Mouse (Mus musculus): Measurements from ENCODE around the gene Dqx1. TPM values are rescaled to one million over a fixed set of nuclear protein-coding genes. Genes with fewer than 3 reads are reported as not detected.
A peak's percentile ranks its signal among the peaks of the same experiment; 100 is the strongest.

Gene Dqx1
- total RNA-seq (2021) = under 1 TPM; 0.27 to 0.45 TPM
- long read RNA-seq, experiment 1, partial matches to known transcripts = 1 of 1 reads
- long read RNA-seq, experiment 1, other reads (novel, unspliced or antisense) = 0 of 1 reads
- long read RNA-seq, experiment 2 = 0 reads

- DNase-seq (ENCODE audit: low spot score) = no peak
Observed at GRCm38 (mm10) chr6:83057790-83058189, at the start of gene Dqx1. Gene Dqx1, plus strand, starts transcription at chr6:83057844.

- DNase-seq (ENCODE audit: low spot score) = no peak
Observed at GRCm38 (mm10) chr6:83008659-83009058, 49.0 kb upstream of the Dqx1 start.

- DNase-seq (ENCODE audit: low spot score) = no peak
Observed at GRCm38 (mm10) chr6:83010010-83010409, 47.6 kb upstream of the Dqx1 start.

GRCm38 (mm10) chr6:83011255-83011654, 46.4 kb upstream of the Dqx1 start:
- DNase-seq (ENCODE audit: low spot score) = no peak

- DNase-seq (ENCODE audit: low spot score) = no peak
Observed at GRCm38 (mm10) chr6:83011756-83012155, 45.9 kb upstream of the Dqx1 start.

GRCm38 (mm10) chr6:83013444-83013843, 44.2 kb upstream of the Dqx1 start:
- no peak for DNase-seq (ENCODE audit: low spot score)

- no peak for DNase-seq (ENCODE audit: low spot score)
Observed at GRCm38 (mm10) chr6:83014482-83015466, 42.9 kb upstream of the Dqx1 start.

- DNase-seq (ENCODE audit: low spot score) = no peak
Observed at GRCm38 (mm10) chr6:83015749-83016148, 41.9 kb upstream of the Dqx1 start.

- DNase-seq (ENCODE audit: low spot score) = peak; percentile 72
Observed at GRCm38 (mm10) chr6:83017190-83017589, 40.5 kb upstream of the Dqx1 start.

GRCm38 (mm10) chr6:83019044-83019443, 38.6 kb upstream of the Dqx1 start:
- DNase-seq (ENCODE audit: low spot score) = no peak

GRCm38 (mm10) chr6:83020121-83020520, 37.5 kb upstream of the Dqx1 start:
- no peak for DNase-seq (ENCODE audit: low spot score)

GRCm38 (mm10) chr6:83020836-83021593, 36.6 kb upstream of the Dqx1 start:
- DNase-seq (ENCODE audit: low spot score) = no peak

- DNase-seq (ENCODE audit: low spot score) = no peak
Observed at GRCm38 (mm10) chr6:83023008-83023407, 34.6 kb upstream of the Dqx1 start.

- no peak for DNase-seq (ENCODE audit: low spot score)
Observed at GRCm38 (mm10) chr6:83023786-83024185, 33.9 kb upstream of the Dqx1 start.

- DNase-seq (ENCODE audit: low spot score) = no peak
Observed at GRCm38 (mm10) chr6:83024421-83024820, 33.2 kb upstream of the Dqx1 start.

GRCm38 (mm10) chr6:83025221-83025620, 32.4 kb upstream of the Dqx1 start:
- DNase-seq (ENCODE audit: low spot score) = no peak

- DNase-seq (ENCODE audit: low spot score) = no peak
Observed at GRCm38 (mm10) chr6:83027293-83027692, 30.4 kb upstream of the Dqx1 start.

- DNase-seq (ENCODE audit: low spot score) = no peak
Observed at GRCm38 (mm10) chr6:83027706-83028105, 29.9 kb upstream of the Dqx1 start.

- DNase-seq (ENCODE audit: low spot score) = no peak
Observed at GRCm38 (mm10) chr6:83029777-83030176, 27.9 kb upstream of the Dqx1 start.

- DNase-seq (ENCODE audit: low spot score) = no peak
Observed at GRCm38 (mm10) chr6:83031111-83031510, 26.5 kb upstream of the Dqx1 start.

GRCm38 (mm10) chr6:83031921-83032590, 25.6 kb upstream of the Dqx1 start:
- DNase-seq (ENCODE audit: low spot score) = no peak

- no peak for DNase-seq (ENCODE audit: low spot score)
Observed at GRCm38 (mm10) chr6:83032769-83033191, 24.9 kb upstream of the Dqx1 start.
